Mouse (Mus musculus): ENCODE measurements around the gene Ndufaf1. TPM values are rescaled to one million over a fixed set of nuclear protein-coding genes. Genes with fewer than 3 reads are reported as not detected.

Gene Ndufaf1
- total and polyA plus RNA-seq, 3 experiments: 16.1 to 63.6 (median 58.6) TPM

DNA sequence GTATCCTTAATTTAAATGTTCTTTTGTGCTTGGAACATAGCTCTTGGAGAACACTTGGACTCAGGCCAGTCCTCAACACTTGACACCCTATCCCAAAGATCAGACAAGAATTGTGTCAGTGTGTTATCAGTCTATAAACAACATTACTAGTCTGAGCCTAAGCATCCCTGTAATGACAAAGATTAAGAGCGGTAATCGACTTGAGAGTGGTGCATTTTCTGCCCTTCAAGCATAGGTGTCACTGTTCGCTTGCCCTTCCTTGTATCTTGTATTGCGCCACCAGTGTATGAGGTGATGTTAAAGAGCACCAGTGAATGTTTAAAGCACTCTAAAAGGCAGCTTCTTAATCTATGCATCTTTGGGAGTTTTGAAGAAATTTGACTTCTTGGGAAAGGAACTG is 55.6 kb downstream of the Ndufaf1 start:
- no peak for TF ChIP-seq POLR2A (IDR thresholded peaks at IDR 0.05; ENCODE audit: insufficient read depth, low read depth, low read length)
- TF ChIP-seq CTCF (IDR thresholded peaks at IDR 0.05): no peak
- no peak for TF ChIP-seq EP300 (IDR thresholded peaks at IDR 0.05; ENCODE audit: insufficient read depth, low read depth, low read length)

More for the DNA sequence above, 55.6 kb downstream of the Ndufaf1 start:
- no peak for DNase-seq
- Histone ChIP-seq H3K36me3 (ENCODE audit: control insufficient read depth, insufficient read depth, low read length) (peaks cover 43% of the 10 kb centered on the region), H3K9ac (ENCODE audit: low read depth, low read length) (no peak overlapping the region), H3K79me2 (replicated peaks; ENCODE audit: control insufficient read depth, insufficient read depth, low read length) (no peaks in the 10 kb centered on the region; the same call in 1 of the 2 replicates), H3K4me3 (no peak overlapping the region), H3K4me1 (ENCODE audit: control insufficient read depth, insufficient read depth, low read length) (peaks cover 3% of the 10 kb centered on the region), H3K27me3 (ENCODE audit: control insufficient read depth, insufficient read depth, low read length) (no peaks in the 10 kb centered on the region), H3K27ac (no peak overlapping the region)
- intact Hi-C loops (cut with DNase I): no loop called here
- WGBS: 73% methylated on average over 4 of the region's 4 CpGs

Other genes starting within 250 kb of the Ndufaf1 start
- 1 to 10 TPM; 9.5 to 9.7 TPM for gene Ino80, start 185.1 kb downstream of the Ndufaf1 start, total RNA-seq (2021)
- 5.1 and 7.0 TPM in 2 replicates for gene Ino80, start 185.1 kb downstream of the Ndufaf1 start, polyA plus RNA-seq (2012; rRNA removed)
- under 1 TPM; 0.18 to 0.23 TPM for gene Exd1, start 115.2 kb downstream of the Ndufaf1 start, total RNA-seq (2021)
- gene Exd1, start 115.2 kb downstream of the Ndufaf1 start, polyA plus RNA-seq (2012; rRNA removed): 0.21 and 0.26 TPM in 2 replicates
- gene Chp1, start 115.1 kb downstream of the Ndufaf1 start, total RNA-seq (2021): 10 to 100 TPM; 76.6 to 97.3 TPM
- gene Chp1, start 115.1 kb downstream of the Ndufaf1 start, polyA plus RNA-seq (2012; rRNA removed): 71.0 and 145 TPM in 2 replicates
- gene Nusap1, start 44.5 kb downstream of the Ndufaf1 start, total RNA-seq (2021): 1 to 10 TPM in 1 of 2 experiments, under 1 TPM in 1; 0.84 to 2.0 TPM
- 0.26 and 0.31 TPM in 2 replicates for gene Nusap1, start 44.5 kb downstream of the Ndufaf1 start, polyA plus RNA-seq (2012; rRNA removed)
- under 1 TPM; 0.16 to 0.37 TPM for gene Oip5, start 44.4 kb downstream of the Ndufaf1 start, total RNA-seq (2021)
- gene Oip5, start 44.4 kb downstream of the Ndufaf1 start, polyA plus RNA-seq (2012; rRNA removed): 0.20 and 0.26 TPM in 2 replicates
- 10 to 100 TPM; 21.9 to 22.8 TPM for gene Rtf1, start 12.2 kb upstream of the Ndufaf1 start, total RNA-seq (2021)
- 8.7 and 12.7 TPM in 2 replicates for gene Rtf1, start 12.2 kb upstream of the Ndufaf1 start, polyA plus RNA-seq (2012; rRNA removed)
- under 1 TPM; 0.52 to 0.59 TPM for gene Itpka, start 79.5 kb upstream of the Ndufaf1 start, total RNA-seq (2021)
- 0.44 and 1.3 TPM in 2 replicates for gene Itpka, start 79.5 kb upstream of the Ndufaf1 start, polyA plus RNA-seq (2012; rRNA removed)
- not detected for gene Ltk, start 97.6 kb upstream of the Ndufaf1 start, total RNA-seq (2021)
- gene Ltk, start 97.6 kb upstream of the Ndufaf1 start, polyA plus RNA-seq (2012; rRNA removed): 0.09 and 0.39 TPM in 2 replicates
- 10 to 100 TPM; 12.2 to 13.3 TPM for gene Rpap1, start 124.7 kb upstream of the Ndufaf1 start, total RNA-seq (2021)
- gene Rpap1, start 124.7 kb upstream of the Ndufaf1 start, polyA plus RNA-seq (2012; rRNA removed): 10.5 and 12.1 TPM in 2 replicates
- gene Tyro3, start 134.9 kb upstream of the Ndufaf1 start, total RNA-seq (2021): 1 to 10 TPM; 1.2 to 1.5 TPM
- gene Tyro3, start 134.9 kb upstream of the Ndufaf1 start, polyA plus RNA-seq (2012; rRNA removed): 1.6 and 2.7 TPM in 2 replicates
- 10 to 100 TPM; 36.2 to 41.0 TPM for gene Mga, start 234.4 kb upstream of the Ndufaf1 start, total RNA-seq (2021)
- gene Mga, start 234.4 kb upstream of the Ndufaf1 start, polyA plus RNA-seq (2012; rRNA removed): 11.6 and 21.6 TPM in 2 replicates

Measured in heart, adult 2 months (tissue).